Mouse (Mus musculus) embryonic stem cell, embryonic (primary cell): ENCODE data around the gene Dctd.

ENCODE experiments used
- CTCF ChIA-PET, 4 experiments: fragments of 300-600 bp in 2 of 4; fragments of 350-600 bp in 2 of 4; sonication (Branson Sonifier 250); formaldehyde crosslinking; loops; one replicate each; lab custom pipeline; 2022; ENCODE audit warnings: inconsistent platforms in 2 of 4; lab: Charles Lee
- POLR2A ChIA-PET, 4 experiments: fragments of 300-600 bp in 2 of 4; fragments of 350-600 bp in 2 of 4; sonication (Branson Sonifier 250); formaldehyde crosslinking; loops; one replicate each; lab custom pipeline; 2022; ENCODE audit warnings: antibody characterized with exemption in 4 of 4, inconsistent platforms in 1 of 4; lab: Charles Lee

The Dctd gene

DNA sequence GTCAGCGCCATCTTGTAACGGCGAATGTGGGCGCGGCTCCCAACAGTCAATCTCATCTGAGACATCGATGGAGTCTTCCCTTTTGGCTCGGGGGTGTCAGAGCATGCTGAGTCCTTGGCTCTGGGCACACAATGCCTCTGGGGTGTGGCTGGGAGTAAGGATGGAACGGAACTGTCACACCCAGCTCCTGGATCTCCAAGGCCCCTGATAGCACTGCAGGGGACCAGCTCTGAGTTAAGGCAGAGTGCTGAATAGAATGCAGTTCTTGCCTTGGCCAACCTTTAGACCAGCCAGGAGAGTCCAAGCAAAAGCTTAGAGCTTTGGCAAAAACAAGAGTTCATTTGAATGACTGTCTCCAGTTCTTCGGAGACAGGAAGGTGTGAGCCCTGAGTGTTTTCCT lies 97.1 kb downstream of the Dctd start:
- ChIA-PET POLR2A (interaction anchor here in 3 of 4 experiments (0.6 to 1.6 kb wide), 4 partner anchors 10 to 455 kb away, joined by 3 to 6 read pairs (median 4); partner anchors contain the start of gene Wwc2 (in 1 of the 3)), CTCF (interaction anchor here in 1 of 4 experiments (2.1 kb wide), 1 partner anchor 8 kb away, joined by 9 read pairs; no protein-coding TSS in a partner anchor)

DNA sequence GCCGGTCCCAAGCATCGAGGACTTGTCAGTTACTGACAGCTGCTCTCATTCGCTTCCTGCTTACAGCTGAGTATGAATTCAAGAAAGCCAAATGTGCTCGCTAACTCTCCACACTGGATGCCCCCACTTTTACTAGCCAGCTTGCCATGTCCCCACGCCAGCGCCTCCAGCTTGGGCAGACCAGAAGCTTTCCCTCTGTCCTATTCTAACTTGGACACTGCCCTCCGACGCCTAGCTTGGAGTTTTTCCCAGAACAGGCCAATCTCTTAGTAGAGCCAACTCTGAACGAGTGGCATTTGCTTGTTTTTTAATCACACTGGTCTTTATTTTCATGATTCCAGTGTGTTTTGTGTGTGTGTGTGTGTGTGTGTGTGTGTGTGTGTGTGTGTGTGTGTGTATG lies 100.3 kb downstream of the Dctd start:
- ChIA-PET CTCF (interaction anchor here in 3 of 4 experiments (0.6 to 0.7 kb wide), 4 partner anchors 25 to 838 kb away, joined by 3 to 6 read pairs (median 4); no protein-coding TSS in a partner anchor), POLR2A (interaction anchor here in 1 of 4 experiments (0.5 kb wide), 1 partner anchor 102 kb away, joined by 3 read pairs; no protein-coding TSS in a partner anchor)

DNA sequence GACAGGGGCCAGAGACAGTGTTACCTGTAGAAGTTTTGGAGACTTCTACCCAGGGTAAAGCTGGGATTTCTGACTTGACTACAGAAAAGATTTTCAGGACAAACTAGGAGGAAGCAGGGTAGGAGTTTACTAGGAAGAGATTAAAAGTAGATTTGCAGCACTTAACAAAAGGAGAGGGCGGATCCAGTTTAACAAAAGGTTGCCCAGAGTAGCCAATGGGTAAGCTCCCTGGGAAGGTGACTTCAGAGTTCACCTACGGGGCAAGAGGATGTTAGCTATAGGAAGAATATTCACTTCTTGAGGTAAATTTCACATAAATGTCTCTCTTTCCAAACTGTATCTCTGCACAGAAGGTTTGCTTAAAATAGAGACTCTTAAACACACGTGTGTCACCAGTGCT lies 103.7 kb downstream of the Dctd start:
- POLR2A ChIA-PET: interaction anchor here (0.5 to 1.4 kb wide), 6 partner anchors 16 to 353 kb away, joined by 3 to 5 read pairs (median 3); no protein-coding TSS in a partner anchor

More for the DNA sequence above, 103.7 kb downstream of the Dctd start:
- CTCF ChIA-PET: interaction anchor here in 1 of 4 experiments (0.6 kb wide), 1 partner anchor 106 kb away, joined by 4 read pairs; no protein-coding TSS in a partner anchor
